Mouse (Mus musculus): ENCODE measurements around the gene Vps29.
"Not testable (repeated sequence)": the region's sequence is repeated elsewhere in the genome, so short reads cannot be mapped to it uniquely, and the experiment has no call there.

The Vps29 gene

DNA sequence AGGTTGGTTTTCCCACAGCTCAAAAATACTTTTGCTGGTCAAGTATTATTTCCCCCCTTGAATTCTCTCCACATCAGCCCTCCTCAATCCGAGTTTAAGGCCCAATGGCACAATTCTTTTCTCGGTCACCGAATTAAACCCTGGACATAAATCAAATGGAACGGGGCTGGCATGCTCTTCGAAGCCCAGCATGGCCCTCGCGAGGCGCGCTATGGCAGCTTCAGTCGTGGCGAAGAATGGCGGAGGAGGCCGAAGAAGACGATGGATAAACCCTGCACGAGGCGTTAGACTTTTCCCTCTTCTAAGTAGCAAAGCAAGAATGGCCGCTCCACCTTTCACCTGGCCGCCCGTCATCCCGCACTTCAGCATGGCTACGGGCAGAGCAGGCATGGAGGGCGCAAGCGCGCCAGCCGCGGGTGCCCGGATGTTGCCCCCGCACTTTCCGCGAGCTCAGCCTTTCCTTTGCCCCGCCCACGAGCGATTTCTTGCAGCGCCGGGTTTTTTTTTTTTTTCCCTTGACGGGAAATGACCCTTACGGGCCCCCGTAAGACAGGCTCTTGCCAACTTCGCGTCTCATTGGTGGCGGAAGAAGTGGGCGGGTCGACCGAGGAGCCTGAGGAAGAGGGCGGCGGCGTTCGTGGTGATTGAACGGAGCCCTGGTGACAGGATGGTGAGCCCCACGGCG is at the start of gene Vps29, which contains the start of gene Rad9b:
Vps29 (plus strand) TSS at position 563 of the 685 bp plus-strand sequence.
Rad9b (minus strand) TSS at position 427 of the 685 bp plus-strand sequence.
- peak; percentile 99 to 100 for DNase-seq

GRCm38 (mm10) chr5:122304541-122304940 is 49.6 kb upstream of the Vps29 start:
- DNase-seq: no peak

- no peak for DNase-seq
These were observed 48.7 kb upstream of the Vps29 start for GRCm38 (mm10) chr5:122305472-122305871.

- no peak for DNase-seq
These were observed 47.6 kb upstream of the Vps29 start for GRCm38 (mm10) chr5:122306536-122306935.

DNA sequence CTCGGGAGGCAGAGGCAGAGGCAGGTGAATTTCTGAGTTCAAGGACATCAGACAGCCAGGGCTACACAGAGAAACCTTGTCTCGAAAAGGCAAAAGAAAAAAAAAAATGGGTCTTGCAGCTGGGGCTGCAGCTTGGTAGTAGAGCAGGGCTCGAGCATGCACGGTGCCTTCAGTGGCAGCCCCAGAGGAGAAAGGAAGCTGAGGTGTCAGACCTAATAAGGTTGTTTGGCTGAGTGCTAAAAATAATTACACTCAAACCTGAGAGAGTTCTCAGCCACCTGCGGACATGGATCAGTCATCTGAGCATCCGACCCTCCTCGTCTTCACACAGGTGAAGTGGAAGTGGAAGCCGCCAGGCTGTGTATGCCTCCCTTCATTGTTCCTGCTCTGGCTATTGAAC is 43.5 kb upstream of the Vps29 start:
- DNase-seq: no peak

- no peak for DNase-seq
These were observed 42.5 kb upstream of the Vps29 start for GRCm38 (mm10) chr5:122311692-122312091.

DNA sequence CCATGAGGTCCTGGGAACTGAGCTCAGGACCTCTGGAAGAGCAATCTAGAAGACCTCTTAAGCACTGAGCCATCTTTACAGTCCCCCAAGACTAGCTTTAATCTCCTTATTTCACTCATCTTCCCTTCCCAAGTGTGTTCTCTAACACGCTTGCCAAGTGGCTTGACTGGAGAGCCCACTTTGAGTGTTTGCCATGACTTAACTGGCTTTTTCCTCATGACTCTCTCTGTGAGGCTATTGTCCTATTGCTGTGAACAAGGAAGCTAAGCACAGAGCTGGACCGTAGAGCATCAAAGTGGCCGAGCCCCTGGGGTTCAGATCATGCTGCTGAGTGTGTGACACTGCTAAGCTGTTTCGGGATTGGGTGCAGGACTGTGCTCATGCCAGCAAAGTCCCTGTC is 41.8 kb upstream of the Vps29 start:
- DNase-seq: no peak

DNA sequence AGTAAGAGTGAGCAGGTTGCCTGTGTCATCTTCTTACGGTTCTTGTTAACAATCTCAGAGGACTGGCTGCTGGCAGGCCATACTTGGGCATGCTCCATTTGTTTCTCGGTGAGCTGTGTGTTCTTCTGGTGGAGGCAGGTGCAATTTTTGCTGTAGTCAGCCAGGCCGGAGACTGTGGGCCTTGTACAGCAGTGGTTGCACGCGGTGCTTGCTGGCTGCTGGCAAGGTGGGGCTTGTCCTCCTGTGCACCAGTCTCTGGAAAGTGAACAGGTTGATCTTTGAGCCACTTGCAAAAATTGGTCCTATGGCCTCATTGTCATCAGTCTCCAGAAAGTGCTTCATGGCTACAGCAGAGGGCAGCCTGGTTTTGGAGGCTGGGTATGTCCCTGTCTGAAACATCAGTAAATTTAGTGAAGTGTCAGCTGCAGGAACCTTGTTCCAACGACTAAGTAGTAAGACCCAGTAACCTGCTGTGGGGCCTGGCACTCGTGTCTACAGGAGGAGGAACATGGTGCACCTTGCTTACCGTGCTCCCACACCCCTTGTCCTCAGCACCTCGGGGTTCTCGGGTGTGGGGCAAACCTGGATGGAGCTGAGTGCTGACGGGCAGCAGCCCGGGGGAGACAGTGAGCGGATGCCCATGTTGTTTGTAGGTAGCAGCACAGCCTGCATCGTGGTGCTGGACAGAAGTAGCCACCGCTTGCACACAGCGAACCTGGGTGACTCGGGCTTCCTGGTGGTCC is 41.1 kb upstream of the Vps29 start:
- peak in 1 of 2 experiments; percentile 41 for DNase-seq

GRCm38 (mm10) chr5:122314966-122315667 is 39.1 kb upstream of the Vps29 start:
- peak; percentile 91 to 92 for DNase-seq

DNA sequence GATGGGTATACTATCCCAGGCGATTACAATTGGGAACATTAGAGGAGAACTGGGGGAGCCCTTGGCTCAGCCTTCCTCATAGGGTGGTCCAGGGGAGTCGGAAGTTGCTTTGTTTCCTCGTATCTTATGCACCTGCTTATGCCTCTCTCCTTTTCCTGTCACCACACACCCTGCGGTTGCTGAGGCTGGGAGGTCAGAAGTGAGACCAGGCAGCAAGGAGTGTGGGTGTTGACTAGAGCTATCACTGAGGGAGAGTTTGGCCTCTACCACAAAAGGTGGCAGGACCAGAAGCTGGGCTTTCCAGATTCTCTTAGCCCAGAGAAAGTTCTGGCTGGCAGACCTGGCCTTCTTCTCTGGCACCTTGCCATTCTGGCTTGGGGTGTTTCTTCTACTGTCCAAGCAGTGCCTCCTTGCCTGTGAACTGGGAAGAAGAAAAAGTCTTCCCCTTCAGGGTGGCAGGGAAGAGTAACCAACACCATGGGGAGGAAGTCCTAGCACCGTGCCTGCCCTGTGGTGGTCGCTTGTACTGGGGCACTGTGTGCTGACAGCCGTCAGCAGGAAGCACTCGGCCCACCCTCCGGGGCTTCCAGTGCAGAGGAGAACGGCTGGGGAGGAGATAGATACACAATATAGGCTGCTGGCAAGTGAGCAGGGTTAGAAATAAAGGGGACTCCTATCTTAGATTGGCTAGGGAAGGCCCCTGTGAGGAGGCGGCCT is 36.7 kb upstream of the Vps29 start:
- DNase-seq: peak; percentile 47 to 57

DNA sequence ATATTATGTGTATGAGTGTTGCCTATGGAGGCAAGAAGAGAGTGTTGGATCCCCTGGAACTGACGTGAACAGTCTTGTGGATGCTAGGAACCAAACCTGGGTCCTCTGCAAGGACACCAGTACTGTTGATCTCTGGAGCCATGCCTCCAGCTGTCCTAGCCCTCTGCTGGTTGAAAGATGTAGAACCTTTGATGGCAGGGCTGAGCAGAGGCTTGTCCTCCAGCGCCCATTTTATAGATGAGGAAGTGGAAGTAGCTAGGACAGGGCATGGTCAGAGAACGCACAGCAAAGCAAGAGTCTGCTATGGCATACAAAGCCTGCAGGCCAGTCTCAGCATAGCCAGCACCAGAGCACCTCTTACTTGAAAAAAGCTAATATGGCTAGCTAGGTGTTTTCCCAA is 36.1 kb upstream of the Vps29 start:
- no peak for DNase-seq

- DNase-seq: not testable (repeated sequence)
These were observed 35.2 kb upstream of the Vps29 start for GRCm38 (mm10) chr5:122318976-122319375.

DNA sequence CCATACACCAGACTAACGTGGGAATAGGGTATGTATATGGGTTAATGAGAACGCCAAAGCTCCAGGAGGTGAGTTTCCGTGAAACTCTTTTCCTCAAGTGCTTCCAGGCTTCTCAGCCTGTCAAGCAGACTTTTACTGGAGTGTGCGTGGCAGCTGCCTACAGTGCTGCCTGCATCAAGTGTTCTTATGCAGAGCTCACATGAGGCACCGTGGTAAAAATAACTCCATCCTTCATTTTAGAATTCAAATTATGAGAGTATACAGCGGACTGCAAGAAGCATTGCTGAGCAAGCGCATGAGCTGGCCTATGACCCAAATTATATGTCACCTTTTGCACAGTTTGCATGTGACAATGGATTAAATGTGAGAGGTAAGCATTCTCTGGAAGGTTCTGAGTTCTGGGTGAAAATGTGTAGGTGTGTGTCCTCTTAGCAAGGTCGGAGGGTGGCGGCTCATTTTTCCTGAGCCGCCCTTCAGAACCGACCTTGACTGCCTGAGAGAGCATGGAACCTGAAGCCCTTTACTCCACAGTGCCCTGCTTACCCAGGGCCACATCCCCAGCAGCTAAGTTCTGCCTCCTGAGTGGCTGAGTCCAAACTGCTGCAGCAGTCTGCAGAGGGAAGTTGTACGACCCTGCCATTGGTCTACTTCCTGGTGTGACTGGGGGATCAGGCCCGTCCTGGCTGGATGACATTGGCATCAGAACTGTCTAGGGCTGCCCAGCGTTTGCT is 34.5 kb upstream of the Vps29 start:
- DNase-seq: no peak

- no peak for DNase-seq
These were observed 33.9 kb upstream of the Vps29 start for GRCm38 (mm10) chr5:122320205-122320781.

DNA sequence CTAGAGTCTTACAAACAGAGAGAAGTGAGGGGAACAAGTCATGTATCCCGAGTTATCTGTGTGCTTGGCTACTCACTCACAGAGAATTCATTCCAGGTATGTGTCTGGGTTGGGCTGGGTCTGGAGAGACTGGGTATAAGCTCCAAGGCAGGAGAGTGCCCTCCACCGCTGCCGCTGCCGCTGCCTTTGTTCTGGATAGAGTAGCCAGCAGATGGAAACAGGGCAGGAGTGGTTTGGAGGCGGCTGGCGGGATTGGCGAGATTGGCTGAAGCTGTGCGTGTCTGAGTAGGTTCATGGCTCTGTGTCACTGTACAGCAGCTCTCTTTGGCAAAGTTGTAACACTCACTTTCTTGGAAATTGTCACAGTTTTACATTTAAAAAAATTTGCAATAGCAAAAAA is 30.6 kb upstream of the Vps29 start:
- no peak for DNase-seq

GRCm38 (mm10) chr5:122324608-122325431 is 29.3 kb upstream of the Vps29 start:
- DNase-seq: peak; percentile 86 to 92

DNA sequence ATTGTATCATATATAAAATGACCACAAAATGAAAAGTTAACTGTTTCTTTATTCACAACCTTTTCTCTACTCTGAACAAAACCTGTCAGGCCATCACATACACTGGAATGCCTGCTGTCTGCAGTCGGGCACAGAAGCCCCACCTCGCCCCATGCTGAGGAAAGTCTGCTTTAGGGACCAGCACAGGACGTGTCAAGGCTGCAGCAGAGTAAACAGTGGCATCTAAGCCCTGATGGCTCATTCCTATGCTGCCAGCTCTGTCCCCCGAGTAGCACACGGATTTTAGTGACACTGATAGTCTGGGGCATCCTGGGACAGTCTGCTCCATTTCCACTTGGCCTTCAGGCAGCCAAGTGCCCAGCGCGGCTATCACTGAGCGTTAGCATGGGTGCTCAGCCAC is 28.7 kb upstream of the Vps29 start:
- peak in 1 of 2 experiments; percentile 43 for DNase-seq

DNA sequence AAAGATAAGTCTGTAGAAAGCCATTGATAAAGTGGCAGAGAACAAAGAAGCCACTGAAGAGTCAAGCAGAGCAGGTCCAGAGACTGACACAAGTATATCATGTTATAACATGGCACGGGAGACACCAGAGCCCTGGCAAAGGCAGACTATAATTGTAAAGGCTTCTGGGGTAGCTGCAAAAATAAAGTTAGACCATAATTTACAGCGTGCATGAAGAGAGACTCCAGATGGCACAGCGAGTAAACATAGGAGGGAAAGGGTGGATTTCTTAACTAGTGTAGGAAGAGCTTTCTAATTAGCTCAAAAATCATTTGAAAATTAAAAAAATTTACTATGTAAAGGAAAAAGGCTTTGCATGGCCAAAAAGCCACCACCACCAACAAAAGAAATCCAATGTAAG is 26.9 kb upstream of the Vps29 start:
- DNase-seq: no peak

DNA sequence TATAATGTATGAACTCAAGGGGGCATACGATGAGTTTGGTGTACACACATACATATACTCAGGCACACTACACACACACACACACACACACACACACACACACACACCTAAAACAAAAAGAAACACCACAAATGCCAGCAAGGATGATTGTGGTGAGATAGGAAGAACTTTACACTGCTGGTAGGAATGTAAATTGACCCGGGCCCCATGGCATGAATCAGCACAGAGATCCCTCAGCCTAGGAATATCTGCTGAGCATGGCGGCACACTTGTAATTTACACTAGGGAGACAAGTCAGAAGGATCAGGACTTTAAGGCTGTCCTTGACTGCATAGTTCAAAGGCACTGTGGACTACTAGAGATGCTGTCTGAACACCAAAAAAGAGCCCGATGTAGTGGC is 23.9 kb upstream of the Vps29 start:
- no peak for DNase-seq

DNA sequence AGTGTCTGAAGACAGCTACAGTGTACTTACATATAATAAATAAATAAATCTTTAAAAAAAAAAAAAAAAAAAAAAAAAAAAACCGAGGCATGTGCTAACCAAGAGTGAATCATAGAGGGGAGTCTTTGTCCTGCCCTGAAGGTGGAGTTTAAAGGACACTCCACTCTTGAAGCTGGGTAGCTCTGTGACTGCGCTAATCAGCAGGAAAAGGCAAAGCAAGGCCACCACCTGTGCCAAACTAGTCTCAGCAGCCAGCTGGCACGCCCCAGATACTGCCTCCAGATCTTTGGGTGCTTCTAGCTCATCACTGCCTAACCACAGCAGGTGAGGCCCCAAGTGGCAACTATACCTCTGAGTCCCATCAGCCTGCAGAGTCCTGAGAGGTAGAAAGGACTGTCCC is 19.5 kb upstream of the Vps29 start:
- DNase-seq: peak in 1 of 2 experiments; percentile 24
